Mouse (Mus musculus): ENCODE measurements at regions not wholly inside any gene's neighbourhood (a gene's known extent, or its start where the extent isn't known, plus 50 kb on each side); places are given as distances from the start of the nearest gene placed in this dataset.

DNA sequence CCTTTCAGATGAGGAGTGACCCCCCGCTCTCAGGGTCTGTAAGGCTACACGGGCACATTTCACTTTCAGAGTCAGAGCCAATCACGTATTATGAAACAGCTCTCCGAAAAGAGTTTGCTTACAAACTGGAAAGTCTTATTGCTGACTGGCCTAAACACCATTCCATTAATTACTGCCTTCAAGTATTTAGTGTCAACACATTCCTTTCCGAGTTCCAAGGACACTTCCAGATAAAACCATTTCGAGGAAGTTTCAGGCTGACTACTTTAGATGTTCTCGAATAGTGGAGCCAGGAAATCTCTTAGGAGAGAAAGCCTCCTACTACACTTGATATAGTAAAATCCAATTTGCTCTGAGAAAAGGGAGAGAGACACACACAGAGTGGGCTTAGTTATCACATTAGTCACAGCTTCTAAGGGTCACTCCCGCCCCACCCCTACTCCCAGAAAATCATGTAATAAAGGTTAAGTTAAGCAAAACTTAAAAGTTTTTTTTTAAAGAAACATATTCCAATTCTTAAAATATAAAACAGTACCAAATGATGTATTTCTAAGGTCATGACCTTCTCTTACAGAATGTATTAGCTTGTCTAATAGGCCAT is 136.3 kb upstream of the Gm4301 start:
- Histone ChIP-seq H3K4me3 (ENCODE audit: low read depth, low read length) (no peak overlapping the region), H3K9ac (ENCODE audit: low read depth, low read length) (no peak overlapping the region), H3K27ac (ENCODE audit: low read depth, low read length) (no peak overlapping the region), H3K4me2 (no peak overlapping the region), H3K4me1 (ENCODE audit: control insufficient read depth, insufficient read depth, low read length) (0 out of 2 replicates have a peak, but pooled peaks cover 3% of the 10 kb centered on the region), H3K9me3 (replicated peaks; ENCODE audit: control insufficient read depth, low read length) (no peaks in the 10 kb centered on the region), H3K36me3 (ENCODE audit: control insufficient read depth, insufficient read depth, low read length) (no peaks in the 10 kb centered on the region), H3K27me3 (ENCODE audit: control insufficient read depth, insufficient read depth, low read length) (no peaks in the 10 kb centered on the region)
- 47% methylated on average over 8 of the region's 8 CpGs for WGBS (ENCODE audit: insufficient replicate concordance)
- ATAC-seq (replicated peaks; ENCODE audit: insufficient number of reproducible peaks, low FRiP score, low TSS enrichment) = no peak

DNA sequence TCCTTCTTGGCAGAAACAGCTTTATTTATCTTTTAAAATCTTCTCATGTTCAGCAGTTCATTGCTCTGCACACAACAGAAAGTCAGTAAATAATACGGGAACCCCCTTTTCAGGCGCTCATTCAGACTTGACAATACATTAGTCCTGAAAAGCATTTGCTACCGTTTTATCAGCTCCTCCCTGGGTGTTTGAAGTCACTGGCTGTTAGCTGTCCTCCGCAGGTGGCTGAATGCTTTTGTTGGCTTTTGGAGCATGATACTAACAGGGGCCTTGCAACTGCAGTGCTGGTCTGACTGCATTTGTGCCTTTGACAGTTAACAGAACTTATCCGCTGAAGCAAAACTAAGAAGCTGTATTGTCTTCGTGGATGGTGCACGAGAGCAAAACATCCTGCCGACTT is 135.0 kb upstream of the Gm4301 start:
- no peak overlapping the region for H3K9ac ChIP-seq (ENCODE audit: low read depth, low read length)
- no peaks in the 10 kb centered on the region for H3K9me3 ChIP-seq (replicated peaks; ENCODE audit: control insufficient read depth, low read length)
- 18% methylated on average over 8 of the region's 8 CpGs for WGBS (ENCODE audit: insufficient replicate concordance)
- H3K4me1 ChIP-seq (ENCODE audit: control insufficient read depth, insufficient read depth, low read length) = 0 out of 2 replicates have a peak, but pooled peaks cover 3% of the 10 kb centered on the region
- no peaks in the 10 kb centered on the region for H3K36me3 ChIP-seq (ENCODE audit: control insufficient read depth, insufficient read depth, low read length)
- no peak overlapping the region for H3K4me3 ChIP-seq (ENCODE audit: low read depth, low read length)
- ATAC-seq (replicated peaks; ENCODE audit: insufficient number of reproducible peaks, low FRiP score, low TSS enrichment) = no peak
- peak overlapping the region; percentile 29 for H3K4me2 ChIP-seq
- H3K27me3 ChIP-seq (ENCODE audit: control insufficient read depth, insufficient read depth, low read length) = no peaks in the 10 kb centered on the region
- H3K27ac ChIP-seq (ENCODE audit: low read depth, low read length) = no peak overlapping the region

GRCm38 (mm10) chr10:100206617-100207530 is 128.6 kb upstream of the Gm4301 start:
- Histone ChIP-seq H3K9me3 (replicated peaks; ENCODE audit: control insufficient read depth, low read length) (no peaks in the 10 kb centered on the region), H3K4me1 (ENCODE audit: control insufficient read depth, insufficient read depth, low read length) (no peaks in the 10 kb centered on the region), H3K36me3 (ENCODE audit: control insufficient read depth, insufficient read depth, low read length) (no peaks in the 10 kb centered on the region), H3K27me3 (ENCODE audit: control insufficient read depth, insufficient read depth, low read length) (no peaks in the 10 kb centered on the region), H3K9ac (ENCODE audit: low read depth, low read length) (no peak overlapping the region), H3K27ac (ENCODE audit: low read depth, low read length) (no peak overlapping the region), H3K4me2 (no peak overlapping the region), H3K4me3 (ENCODE audit: low read depth, low read length) (no peak overlapping the region)
- ATAC-seq (replicated peaks; ENCODE audit: insufficient number of reproducible peaks, low FRiP score, low TSS enrichment) = no peak
- WGBS (ENCODE audit: insufficient replicate concordance) = 83% methylated on average over 10 of the region's 10 CpGs

- ATAC-seq (replicated peaks; ENCODE audit: insufficient number of reproducible peaks, low FRiP score, low TSS enrichment) = no peak
Measured at GRCm38 (mm10) chr10:100210684-100211083, 124.8 kb upstream of the Gm4301 start.

DNA sequence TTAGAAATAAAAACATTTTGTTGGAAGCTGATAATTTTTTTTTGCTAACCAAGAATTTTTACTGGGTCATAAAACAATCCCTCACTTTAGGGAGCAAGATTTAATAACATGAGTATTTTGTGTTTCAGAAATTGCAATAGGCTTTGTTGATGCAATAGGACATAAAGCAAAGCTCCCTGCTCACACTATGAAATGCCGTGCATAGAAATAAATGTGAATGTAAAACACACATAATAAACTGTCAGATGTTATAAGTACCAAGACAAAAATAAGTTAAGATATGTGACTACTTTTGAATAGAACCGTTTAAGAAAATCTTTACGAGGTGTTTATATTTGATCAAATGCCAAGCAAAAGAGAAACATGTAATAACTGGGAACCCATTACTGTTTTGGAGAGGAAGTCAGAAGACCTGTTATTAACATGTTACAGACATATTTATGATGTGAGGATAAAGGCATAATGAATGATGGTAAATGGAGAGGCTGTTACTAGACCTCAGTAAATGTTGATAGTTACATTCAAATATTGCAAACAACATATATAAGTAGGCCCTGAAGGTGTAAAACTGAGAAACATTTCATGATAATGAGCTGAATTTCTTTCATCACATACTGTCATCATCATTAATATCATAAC is 110.9 kb upstream of the Gm4301 start:
- no peaks in the 10 kb centered on the region for H3K9me3 ChIP-seq (replicated peaks; ENCODE audit: control insufficient read depth, low read length)
- H3K4me1 ChIP-seq (ENCODE audit: control insufficient read depth, insufficient read depth, low read length) = no peaks in the 10 kb centered on the region
- no peaks in the 10 kb centered on the region for H3K36me3 ChIP-seq (ENCODE audit: control insufficient read depth, insufficient read depth, low read length)
- no peak overlapping the region for H3K4me2 ChIP-seq
- H3K4me3 ChIP-seq (ENCODE audit: low read depth, low read length) = no peak overlapping the region
- no peak overlapping the region for H3K9ac ChIP-seq (ENCODE audit: low read depth, low read length)
- no peak for ATAC-seq (replicated peaks; ENCODE audit: insufficient number of reproducible peaks, low FRiP score, low TSS enrichment)
- H3K27me3 ChIP-seq (ENCODE audit: control insufficient read depth, insufficient read depth, low read length) = no peaks in the 10 kb centered on the region
- WGBS (ENCODE audit: insufficient replicate concordance) = 81% methylated on average over 3 of the region's 3 CpGs
- H3K27ac ChIP-seq (ENCODE audit: low read depth, low read length) = no peak overlapping the region

More at GRCm38 (mm10) chr10:100210684-100211083, 124.8 kb upstream of the Gm4301 start:
- Histone ChIP-seq H3K27ac (ENCODE audit: low read depth, low read length) (no peak overlapping the region), H3K36me3 (ENCODE audit: control insufficient read depth, insufficient read depth, low read length) (no peaks in the 10 kb centered on the region), H3K9me3 (replicated peaks; ENCODE audit: control insufficient read depth, low read length) (no peaks in the 10 kb centered on the region), H3K4me2 (no peak overlapping the region), H3K9ac (ENCODE audit: low read depth, low read length) (no peak overlapping the region), H3K27me3 (ENCODE audit: control insufficient read depth, insufficient read depth, low read length) (no peaks in the 10 kb centered on the region), H3K4me3 (ENCODE audit: low read depth, low read length) (no peak overlapping the region), H3K4me1 (ENCODE audit: control insufficient read depth, insufficient read depth, low read length) (no peaks in the 10 kb centered on the region)
- WGBS (ENCODE audit: insufficient replicate concordance) = 81% methylated on average over 7 of the region's 7 CpGs

DNA sequence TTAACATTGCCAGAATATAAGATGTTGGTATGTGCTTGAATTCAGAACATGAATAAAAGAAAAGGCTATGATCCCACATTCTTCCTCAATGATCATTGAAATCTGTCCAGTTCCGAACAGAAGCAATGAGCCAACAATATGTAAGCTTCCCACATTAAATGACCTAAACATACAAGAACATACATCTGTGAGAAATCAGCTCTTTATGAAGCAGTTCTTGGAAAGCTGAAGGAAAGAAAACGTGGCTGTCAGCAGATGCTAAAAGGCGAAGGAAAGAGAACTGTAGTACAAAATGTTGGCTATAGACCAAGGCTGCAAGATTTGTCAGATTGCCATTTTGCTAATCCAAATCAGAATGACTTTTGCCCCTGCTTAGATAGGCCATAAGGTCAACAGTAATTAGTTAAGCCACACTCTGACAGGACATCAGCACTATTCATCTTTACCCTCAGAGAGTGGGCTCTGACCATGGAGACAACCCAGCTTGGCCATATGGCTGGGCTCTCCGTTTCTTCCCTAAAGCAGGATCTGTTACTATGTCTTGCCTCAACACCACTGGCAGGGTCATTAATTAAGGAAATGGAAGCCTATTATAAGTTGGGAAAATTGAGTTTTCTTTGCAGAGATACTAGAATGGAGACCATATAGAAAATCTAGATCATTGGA is 76.1 kb upstream of the Gm4301 start:
- Histone ChIP-seq H3K27me3 (ENCODE audit: control insufficient read depth, insufficient read depth, low read length) (no peaks in the 10 kb centered on the region), H3K36me3 (ENCODE audit: control insufficient read depth, insufficient read depth, low read length) (no peaks in the 10 kb centered on the region), H3K4me3 (ENCODE audit: low read depth, low read length) (no peak overlapping the region), H3K27ac (ENCODE audit: low read depth, low read length) (no peak overlapping the region), H3K4me1 (ENCODE audit: control insufficient read depth, insufficient read depth, low read length) (no peaks in the 10 kb centered on the region), H3K9me3 (replicated peaks; ENCODE audit: control insufficient read depth, low read length) (no peaks in the 10 kb centered on the region), H3K9ac (ENCODE audit: low read depth, low read length) (no peak overlapping the region), H3K4me2 (no peak overlapping the region)
- ATAC-seq (replicated peaks; ENCODE audit: insufficient number of reproducible peaks, low FRiP score, low TSS enrichment) = no peak
- 66% methylated on average over 4 of the region's 4 CpGs for WGBS (ENCODE audit: insufficient replicate concordance)

- no peaks in the 10 kb centered on the region for H3K4me1 ChIP-seq (ENCODE audit: control insufficient read depth, insufficient read depth, low read length)
- ATAC-seq (replicated peaks; ENCODE audit: insufficient number of reproducible peaks, low FRiP score, low TSS enrichment) = no peak
- no peaks in the 10 kb centered on the region for H3K27me3 ChIP-seq (ENCODE audit: control insufficient read depth, insufficient read depth, low read length)
- H3K27ac ChIP-seq (ENCODE audit: low read depth, low read length) = no peak overlapping the region
- 53% methylated on average over 2 of the region's 2 CpGs for WGBS (ENCODE audit: insufficient replicate concordance)
- no peaks in the 10 kb centered on the region for H3K9me3 ChIP-seq (replicated peaks; ENCODE audit: control insufficient read depth, low read length)
- H3K4me3 ChIP-seq (ENCODE audit: low read depth, low read length) = no peak overlapping the region
- H3K9ac ChIP-seq (ENCODE audit: low read depth, low read length) = no peak overlapping the region
- H3K4me2 ChIP-seq = no peak overlapping the region
- no peaks in the 10 kb centered on the region for H3K36me3 ChIP-seq (ENCODE audit: control insufficient read depth, insufficient read depth, low read length)
Measured at GRCm38 (mm10) chr10:100263447-100263846, 72.0 kb upstream of the Gm4301 start.

DNA sequence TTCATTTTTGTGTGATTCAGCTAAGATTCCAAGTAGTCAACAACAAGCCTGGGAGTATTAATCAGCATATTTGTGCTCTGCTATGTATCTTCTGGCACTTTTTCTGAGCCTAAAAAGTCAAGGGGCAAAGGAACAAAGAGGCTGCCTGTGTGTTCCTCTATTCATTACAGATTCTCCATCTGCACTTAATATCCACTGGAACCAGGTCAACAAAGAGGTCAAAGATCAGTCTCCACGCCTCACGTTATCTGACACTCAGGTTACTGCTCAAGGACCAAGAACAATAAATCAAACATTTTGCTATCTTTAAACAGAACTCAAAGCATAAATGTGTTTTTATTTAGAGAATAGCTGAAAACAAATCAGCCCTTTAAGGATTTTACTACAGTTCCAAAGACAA is 71.4 kb upstream of the Gm4301 start:
- Histone ChIP-seq H3K9ac (ENCODE audit: low read depth, low read length) (no peak overlapping the region), H3K27me3 (ENCODE audit: control insufficient read depth, insufficient read depth, low read length) (no peaks in the 10 kb centered on the region), H3K27ac (ENCODE audit: low read depth, low read length) (no peak overlapping the region), H3K4me3 (ENCODE audit: low read depth, low read length) (no peak overlapping the region), H3K4me2 (no peak overlapping the region), H3K36me3 (ENCODE audit: control insufficient read depth, insufficient read depth, low read length) (no peaks in the 10 kb centered on the region), H3K4me1 (ENCODE audit: control insufficient read depth, insufficient read depth, low read length) (no peaks in the 10 kb centered on the region), H3K9me3 (replicated peaks; ENCODE audit: control insufficient read depth, low read length) (no peaks in the 10 kb centered on the region)
- WGBS (ENCODE audit: insufficient replicate concordance) = 42% methylated on average over 2 of the region's 2 CpGs
- ATAC-seq (replicated peaks; ENCODE audit: insufficient number of reproducible peaks, low FRiP score, low TSS enrichment) = no peak
